Mouse (Mus musculus) forebrain, embryonic 13.5 days (tissue): ENCODE results near the gene Grap2. TPM values are rescaled to one million over a fixed set of nuclear protein-coding genes. Genes with fewer than 3 reads are reported as not detected.

Experiments
- ATAC-seq: fragments of 200-750 bp; cut with Nextera tagmentation; 2 replicates; pipeline ENCODE4 v1.8.0; 2017
- H3K27ac ChIP-seq: fragments of 300-500 bp; sonication (generic); 2 replicates; pipeline ENCODE4 v1.5.1; 2015; ENCODE audit warnings: inconsistent platforms, mild to moderate bottlenecking, moderate library complexity
- H3K27me3 ChIP-seq: fragments of 300-500 bp; sonication (generic); 2 replicates; pipeline ENCODE4 v1.6.1; 2015; ENCODE audit warnings: mild to moderate bottlenecking, inconsistent platforms
- H3K36me3 ChIP-seq: fragments of 300-500 bp; sonication (generic); 2 replicates; pipeline ENCODE4 v1.6.1; 2015; ENCODE audit warnings: mild to moderate bottlenecking, inconsistent platforms; ENCODE audit not compliant: poor library complexity, severe bottlenecking
- H3K4me1 ChIP-seq: fragments of 300-500 bp; sonication (generic); 2 replicates; pipeline ENCODE4 v1.6.1; 2015; ENCODE audit warnings: inconsistent platforms
- H3K4me2 ChIP-seq: fragments of 300-500 bp; sonication (generic); 2 replicates; pipeline ENCODE4 v1.6.1; 2015; ENCODE audit warnings: inconsistent platforms, mild to moderate bottlenecking, moderate library complexity
- H3K4me3 ChIP-seq: fragments of 300-500 bp; sonication (generic); 2 replicates; pipeline ENCODE4 v1.5.1; 2015; ENCODE audit warnings: mild to moderate bottlenecking, inconsistent platforms
- H3K9ac ChIP-seq: fragments of 300-500 bp; sonication (generic); 2 replicates; pipeline ENCODE4 v1.6.1; 2015; ENCODE audit warnings: mild to moderate bottlenecking, inconsistent platforms
- H3K9me3 ChIP-seq: fragments of 300-500 bp; sonication (generic); replicated peaks from 2 replicates; pipeline ENCODE4 v1.6.1; 2016; ENCODE audit warnings: inconsistent platforms
- WGBS: fragments of 180-500 bp; shearing (Covaris S2); methylation state at CpG from one replicate; pipeline ENCODE4 v1.1.7; 2015; 5-methylcytosine and 5-hydroxymethylcytosine counted together
- polyA plus RNA-seq: library from polyadenylated mRNA; unstranded; fragments of >200 nt; fragmentation: Nextera tagmentation; extraction: Ambion mirVana; gene quantifications from 2 replicates; pipeline ENCODE4 v1.2.1, GENCODE M21; 2015

The Grap2 gene
- polyA plus RNA-seq, 1 experiment from 2014 or later: 0.26 TPM

DNA sequence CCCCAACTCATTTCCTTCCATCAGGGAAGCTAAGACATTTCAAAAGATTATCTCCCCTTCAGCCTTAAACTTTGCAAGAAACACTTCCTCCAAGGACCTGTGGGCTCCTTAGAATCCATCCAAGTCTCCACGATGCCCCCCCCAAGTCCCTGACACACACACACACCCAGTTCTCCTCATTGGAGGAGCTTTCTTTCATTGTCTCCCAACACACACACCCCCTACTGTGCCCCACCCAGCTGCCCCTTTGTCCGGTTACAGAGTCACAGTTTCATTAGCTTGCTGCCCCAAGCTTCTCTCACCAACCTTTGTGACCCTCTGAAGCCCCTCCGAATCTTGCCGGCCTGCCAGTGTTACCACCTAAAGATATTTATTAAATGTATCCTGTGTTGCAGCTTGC, 13.9 kb downstream of the Grap2 start:
- WGBS: 8% methylated on average over 4 of the region's 4 CpGs
- Histone ChIP-seq H3K4me1 (peaks cover 8% of the 10 kb centered on the region), H3K36me3 (no peaks in the 10 kb centered on the region), H3K27me3 (no peaks in the 10 kb centered on the region), H3K4me3 (no peak overlapping the region), H3K4me2 (no peak overlapping the region), H3K9ac (no peak overlapping the region), H3K9me3 (no peaks in the 10 kb centered on the region), H3K27ac (no peak overlapping the region)
- no peak for ATAC-seq

DNA sequence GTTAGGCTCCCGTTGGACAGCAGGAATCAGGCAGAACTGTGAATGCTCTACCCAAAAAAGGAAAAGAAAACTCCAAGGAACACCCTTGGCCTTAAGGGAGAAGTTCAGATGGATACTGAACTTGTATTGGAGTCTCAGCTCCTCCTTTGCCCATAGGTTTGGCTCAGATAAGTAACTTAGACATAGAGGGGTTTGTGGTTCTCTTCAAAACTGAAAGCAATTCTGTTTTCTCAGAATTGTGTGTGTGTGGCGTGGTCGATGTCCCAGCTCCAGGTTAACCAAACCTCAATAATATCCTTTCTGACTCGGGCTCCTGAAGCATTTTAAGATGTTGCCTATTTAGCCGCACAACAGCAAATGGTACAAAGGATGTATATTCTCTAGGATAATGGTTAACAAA, 18.2 kb downstream of the Grap2 start:
- Histone ChIP-seq H3K9me3 (no peaks in the 10 kb centered on the region), H3K4me2 (no peak overlapping the region), H3K27ac (no peak overlapping the region), H3K4me1 (peaks cover 8% of the 10 kb centered on the region), H3K27me3 (no peaks in the 10 kb centered on the region), H3K4me3 (no peak overlapping the region), H3K36me3 (no peaks in the 10 kb centered on the region), H3K9ac (no peak overlapping the region)
- ATAC-seq: no peak
- 96% methylated on average over 5 of the region's 5 CpGs for WGBS

GRCm38 (mm10) chr15:80592737-80593136, 20.3 kb downstream of the Grap2 start:
- no peak for ATAC-seq
- no peak overlapping the region for H3K4me3 ChIP-seq
- no peak overlapping the region for H3K9ac ChIP-seq
- H3K36me3 ChIP-seq: no peaks in the 10 kb centered on the region
- H3K4me2 ChIP-seq: no peak overlapping the region
- peaks cover 7% of the 10 kb centered on the region for H3K4me1 ChIP-seq
- H3K27ac ChIP-seq: no peak overlapping the region
- no peaks in the 10 kb centered on the region for H3K27me3 ChIP-seq
- 86% methylated on average over 6 of the region's 6 CpGs for WGBS
- H3K9me3 ChIP-seq: no peaks in the 10 kb centered on the region

- H3K4me2 ChIP-seq: no peak overlapping the region
- H3K27me3 ChIP-seq: no peaks in the 10 kb centered on the region
- H3K9ac ChIP-seq: no peak overlapping the region
- H3K27ac ChIP-seq: no peak overlapping the region
- H3K36me3 ChIP-seq: no peaks in the 10 kb centered on the region
- H3K4me3 ChIP-seq: no peak overlapping the region
- no peaks in the 10 kb centered on the region for H3K9me3 ChIP-seq
- 77% methylated on average over 5 of the region's 5 CpGs for WGBS
- ATAC-seq: no peak
- H3K4me1 ChIP-seq: peaks cover 7% of the 10 kb centered on the region
These were observed 21.5 kb downstream of the Grap2 start for GRCm38 (mm10) chr15:80593877-80594276.

DNA sequence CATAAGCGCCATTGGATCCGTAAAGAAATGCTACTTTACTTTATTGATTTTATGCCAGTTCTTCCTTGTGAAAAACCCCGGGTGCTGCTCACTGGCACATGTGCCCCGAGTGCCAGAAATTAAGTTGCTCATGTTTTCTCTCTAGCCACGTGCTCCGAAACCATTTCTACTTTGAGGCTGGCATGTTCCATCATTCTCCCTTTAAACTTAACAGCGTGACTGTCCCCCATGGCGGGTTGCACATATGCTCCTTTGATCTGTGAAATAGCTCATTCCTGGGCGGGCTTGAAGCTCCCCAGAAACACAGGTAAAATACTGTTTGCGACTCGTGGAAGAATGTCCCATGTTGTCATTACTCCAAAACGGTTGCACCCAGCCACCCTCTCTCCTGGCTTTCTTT, 26.4 kb downstream of the Grap2 start:
- no peak overlapping the region for H3K27ac ChIP-seq
- H3K9ac ChIP-seq: no peak overlapping the region
- H3K9me3 ChIP-seq: no peaks in the 10 kb centered on the region
- WGBS: 77% methylated on average over 12 of the region's 12 CpGs
- H3K4me3 ChIP-seq: no peak overlapping the region
- H3K4me1 ChIP-seq: peaks cover 22% of the 10 kb centered on the region
- no peak overlapping the region for H3K4me2 ChIP-seq
- no peaks in the 10 kb centered on the region for H3K27me3 ChIP-seq
- H3K36me3 ChIP-seq: no peaks in the 10 kb centered on the region
- no peak for ATAC-seq

DNA sequence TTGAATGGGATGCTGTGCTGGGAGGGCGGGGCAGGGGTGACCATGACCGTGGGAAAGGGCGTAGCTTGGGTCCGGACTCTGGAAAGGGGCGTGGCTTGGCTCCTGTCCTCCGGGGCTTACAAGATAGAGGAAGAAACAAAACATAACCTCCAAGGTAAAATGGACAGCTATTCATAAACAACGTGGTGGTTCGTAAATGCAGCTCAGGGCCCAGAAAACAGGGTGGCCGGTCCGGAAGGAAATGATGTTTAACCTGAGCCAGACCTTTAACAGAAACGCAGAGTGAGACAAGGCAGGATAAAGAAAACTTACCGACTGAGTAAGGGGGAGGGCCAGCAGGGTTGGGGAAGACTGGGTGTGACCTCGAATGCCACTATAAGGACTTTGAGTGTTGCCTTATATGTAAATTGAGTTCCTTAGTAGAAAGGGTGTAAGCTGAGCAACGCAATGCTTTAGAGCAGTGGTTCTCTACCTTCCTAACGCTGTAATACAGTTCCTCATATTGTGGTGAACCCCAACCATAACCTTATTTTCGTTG, 26.9 kb downstream of the Grap2 start:
- no peaks in the 10 kb centered on the region for H3K27me3 ChIP-seq
- 60% methylated on average over 16 of the region's 16 CpGs for WGBS
- ATAC-seq: no peak
- H3K4me3 ChIP-seq: no peak overlapping the region
- peaks cover 22% of the 10 kb centered on the region for H3K4me1 ChIP-seq
- H3K9me3 ChIP-seq: 0 out of 2 replicates have a peak, but pooled peaks cover 2% of the 10 kb centered on the region
- no peak overlapping the region for H3K9ac ChIP-seq
- no peak overlapping the region for H3K27ac ChIP-seq
- H3K4me2 ChIP-seq: no peak overlapping the region
- no peaks in the 10 kb centered on the region for H3K36me3 ChIP-seq

GRCm38 (mm10) chr15:80599843-80600242, 27.4 kb downstream of the Grap2 start:
- no peak overlapping the region for H3K4me3 ChIP-seq
- no peaks in the 10 kb centered on the region for H3K36me3 ChIP-seq
- H3K9me3 ChIP-seq: 0 out of 2 replicates have a peak, but pooled peaks cover 4% of the 10 kb centered on the region
- H3K4me2 ChIP-seq: no peak overlapping the region
- 89% methylated on average over 4 of the region's 4 CpGs for WGBS
- no peak for ATAC-seq
- no peak overlapping the region for H3K27ac ChIP-seq
- no peaks in the 10 kb centered on the region for H3K27me3 ChIP-seq
- H3K4me1 ChIP-seq: peaks cover 22% of the 10 kb centered on the region
- H3K9ac ChIP-seq: no peak overlapping the region

GRCm38 (mm10) chr15:80601456-80601855, 29.1 kb downstream of the Grap2 start:
- peak overlapping the region; percentile 64; the same call in 1 of the 2 replicates for H3K27ac ChIP-seq
- H3K4me2 ChIP-seq: no peak overlapping the region
- H3K36me3 ChIP-seq: no peaks in the 10 kb centered on the region
- H3K9me3 ChIP-seq: 0 out of 2 replicates have a peak, but pooled peaks cover 4% of the 10 kb centered on the region
- H3K4me3 ChIP-seq: no peak overlapping the region
- peak; percentile 41; the same call in 1 of the 2 replicates for ATAC-seq
- no peak overlapping the region for H3K9ac ChIP-seq
- WGBS: 28% methylated on average over 7 of the region's 7 CpGs
- no peaks in the 10 kb centered on the region for H3K27me3 ChIP-seq
- H3K4me1 ChIP-seq: peaks cover 18% of the 10 kb centered on the region

GRCm38 (mm10) chr15:80602487-80602886, 30.1 kb downstream of the Grap2 start:
- 47% methylated on average over 7 of the region's 7 CpGs for WGBS
- ATAC-seq: no peak
- Histone ChIP-seq H3K27ac (peak overlapping the region; percentile 64; the same call in 1 of the 2 replicates), H3K9ac (no peak overlapping the region), H3K4me2 (no peak overlapping the region), H3K4me3 (no peak overlapping the region), H3K4me1 (peaks cover 18% of the 10 kb centered on the region), H3K27me3 (no peaks in the 10 kb centered on the region), H3K36me3 (no peaks in the 10 kb centered on the region), H3K9me3 (0 out of 2 replicates have a peak, but pooled peaks cover 4% of the 10 kb centered on the region)

- H3K4me3 ChIP-seq: no peak overlapping the region
- H3K27ac ChIP-seq: no peak overlapping the region
- no peaks in the 10 kb centered on the region for H3K27me3 ChIP-seq
- H3K9ac ChIP-seq: no peak overlapping the region
- WGBS: 88% methylated on average over 6 of the region's 6 CpGs
- no peak overlapping the region for H3K4me2 ChIP-seq
- peaks cover 18% of the 10 kb centered on the region for H3K4me1 ChIP-seq
- H3K9me3 ChIP-seq: 0 out of 2 replicates have a peak, but pooled peaks cover 4% of the 10 kb centered on the region
- no peaks in the 10 kb centered on the region for H3K36me3 ChIP-seq
- no peak for ATAC-seq
These were observed 31.6 kb downstream of the Grap2 start for GRCm38 (mm10) chr15:80604026-80604425.

GRCm38 (mm10) chr15:80607970-80608369, 35.6 kb downstream of the Grap2 start:
- 80% methylated on average over 3 of the region's 3 CpGs for WGBS
- Histone ChIP-seq H3K4me3 (no peak overlapping the region), H3K36me3 (no peaks in the 10 kb centered on the region), H3K4me2 (no peak overlapping the region), H3K9ac (no peak overlapping the region), H3K27ac (no peak overlapping the region), H3K4me1 (0 out of 2 replicates have a peak, but pooled peaks cover under 1% of the 10 kb centered on the region), H3K27me3 (no peaks in the 10 kb centered on the region), H3K9me3 (0 out of 2 replicates have a peak, but pooled peaks cover 4% of the 10 kb centered on the region)
- ATAC-seq: no peak

GRCm38 (mm10) chr15:80610335-80610734, 37.9 kb downstream of the Grap2 start:
- ATAC-seq: no peak
- Histone ChIP-seq H3K9ac (no peak overlapping the region), H3K9me3 (no peaks in the 10 kb centered on the region), H3K4me1 (peaks cover under 1% of the 10 kb centered on the region), H3K4me3 (no peak overlapping the region), H3K36me3 (no peaks in the 10 kb centered on the region), H3K27ac (no peak overlapping the region), H3K4me2 (no peak overlapping the region), H3K27me3 (no peaks in the 10 kb centered on the region)
- WGBS: 72% methylated on average over 2 of the region's 2 CpGs

GRCm38 (mm10) chr15:80611478-80611877, 39.1 kb downstream of the Grap2 start:
- H3K36me3 ChIP-seq: no peaks in the 10 kb centered on the region
- H3K9ac ChIP-seq: no peak overlapping the region
- no peak overlapping the region for H3K4me2 ChIP-seq
- no peak overlapping the region for H3K4me3 ChIP-seq
- no peak for ATAC-seq
- peaks cover 7% of the 10 kb centered on the region for H3K27me3 ChIP-seq
- no peak overlapping the region for H3K27ac ChIP-seq
- no peaks in the 10 kb centered on the region for H3K9me3 ChIP-seq
- H3K4me1 ChIP-seq: peaks cover 10% of the 10 kb centered on the region
- WGBS: 87% methylated on average over 5 of the region's 5 CpGs
